Mouse (Mus musculus) CH12.LX (cell line): ENCODE measurements at regions not wholly inside any gene's neighbourhood (a gene's known extent, or its start where the extent isn't known, plus 50 kb on each side); places are given as distances from the start of the nearest gene placed in this dataset.
"Not testable (repeated sequence)": the region's sequence is repeated elsewhere in the genome, so short reads cannot be mapped to it uniquely, and the experiment has no call there.

Experiments used
- DNase-seq: peaks from one replicate; pipeline ENCODE4 v3.0.0-alpha.2; 2013; ENCODE audit errors: extremely low read depth
- H3K27ac ChIP-seq: 2 replicates; pipeline ENCODE4 v1.5.1; 2012; ENCODE audit warnings: low read depth, mild to moderate bottlenecking, control low read depth, moderate library complexity; ENCODE audit not compliant: insufficient read depth
- H3K27me3 ChIP-seq: replicated peaks from 2 replicates; pipeline ENCODE3; 2012; ENCODE audit warnings: inconsistent platforms
- H3K36me3 ChIP-seq, 2 experiments: replicated peaks in 1 of 2; 2 replicates each; pipeline versions ENCODE3 to v1.6.1; 2012; ENCODE audit warnings: inconsistent platforms in 1 of 2, low read length in 1 of 2, mild to moderate bottlenecking in 1 of 2, mixed read lengths in 1 of 2, moderate library complexity in 1 of 2; ENCODE audit not compliant: control insufficient read depth in 1 of 2, insufficient read depth in 1 of 2
- H3K4me1 ChIP-seq, 2 experiments: 2 replicates each; pipeline ENCODE4 v1.6.1; 2012; ENCODE audit warnings: inconsistent platforms in 1 of 2, moderate library complexity in 1 of 2; ENCODE audit not compliant: insufficient read depth in 2 of 2, control insufficient read depth in 1 of 2
- H3K4me2 ChIP-seq: 2 replicates; pipeline ENCODE4 v1.6.1; 2012; ENCODE audit warnings: low read depth, mild to moderate bottlenecking, control low read depth; ENCODE audit not compliant: poor library complexity, insufficient read depth, severe bottlenecking
- H3K4me3 ChIP-seq, 3 experiments: fragments of 150-350 bp in 1 of 3; sonication (generic) in 1 of 3; replicated peaks in 1 of 3; 2 replicates each; pipeline versions ENCODE3 to v1.5.1; 2011 to 2012; ENCODE audit warnings: low read depth in 2 of 3, low read length in 2 of 3, mild to moderate bottlenecking in 2 of 3, moderate library complexity in 2 of 3, control low read depth in 1 of 3, improper control_type of control experiment in 1 of 3, inconsistent platforms in 1 of 3, mixed read lengths in 1 of 3; ENCODE audit not compliant: poor library complexity in 1 of 3
- H3K79me2 ChIP-seq: replicated peaks from 2 replicates; pipeline ENCODE4 v1.6.1; 2012; ENCODE audit warnings: mild to moderate bottlenecking, moderate library complexity; ENCODE audit not compliant: control insufficient read depth, poor library complexity, insufficient read depth, severe bottlenecking; ENCODE audit errors: extremely low read depth
- H3K9ac ChIP-seq: 2 replicates; pipeline ENCODE4 v1.6.1; 2012; ENCODE audit warnings: low read depth, mild to moderate bottlenecking, control low read depth, moderate library complexity; ENCODE audit not compliant: insufficient read depth
- H3K9me3 ChIP-seq: replicated peaks from 2 replicates; pipeline ENCODE3; 2012; ENCODE audit warnings: low read length, inconsistent platforms, mixed read lengths
- BHLHE40 ChIP-seq: IDR thresholded peaks from 2 replicates; pipeline ENCODE4 v1.6.1; 2011; ENCODE audit warnings: mild to moderate bottlenecking, low read depth, low read length, improper control_type of control experiment
- CHD2 ChIP-seq: IDR thresholded peaks from 2 replicates; pipeline ENCODE4 v1.6.1; 2011; ENCODE audit warnings: low read length, improper control_type of control experiment
- ETS1 ChIP-seq: conservative IDR thresholded peaks from 2 replicates; pipeline ENCODE4 v1.6.1; 2012; ENCODE audit warnings: low read depth, mild to moderate bottlenecking, inconsistent platforms, low read length, improper control_type of control experiment, moderate library complexity
- MEF2A ChIP-seq: IDR thresholded peaks from 2 replicates; pipeline ENCODE4 v1.6.1; 2014; ENCODE audit warnings: low read depth, mild to moderate bottlenecking, inconsistent platforms, low read length, improper control_type of control experiment, borderline replicate concordance
- NELFE ChIP-seq: IDR thresholded peaks from 2 replicates; pipeline ENCODE4 v1.6.1; 2011; ENCODE audit warnings: low read depth, low read length, improper control_type of control experiment
- NRF1 ChIP-seq: IDR thresholded peaks from 2 replicates; pipeline ENCODE4 v1.6.1; 2014; ENCODE audit warnings: low read depth, mild to moderate bottlenecking, inconsistent platforms, low read length, improper control_type of control experiment, moderate library complexity
- RAD21 ChIP-seq: IDR thresholded peaks from 2 replicates; pipeline ENCODE4 v1.6.1; 2011; ENCODE audit warnings: low read depth, mild to moderate bottlenecking, low read length, improper control_type of control experiment, moderate library complexity
- ZC3H11A ChIP-seq: IDR thresholded peaks from 2 replicates; pipeline ENCODE4 v1.6.1; 2012; ENCODE audit warnings: low read depth, mild to moderate bottlenecking, inconsistent platforms, low read length, improper control_type of control experiment
- dilution Hi-C: fragments of 300-500 bp; cut with MboI; formaldehyde crosslinking; loops from 2 replicates; pipeline ENCODE4 v1.14.3; 2020; ENCODE audit warnings: low sequenced_read_pairs; ENCODE audit not compliant: extremely low pct_unique_long_range_greater_than_20kb, extremely low pct_ligation_motif_present
- in situ Hi-C: fragments of 300-500 bp; cut with MboI; formaldehyde crosslinking; loops from 3 replicates; pipeline ENCODE4 v1.14.3; 2019; ENCODE audit warnings: low sequenced_read_pairs, low pct_ligation_motif_present, low pct_unique_long_range_greater_than_20kb, mixed read lengths

DNA sequence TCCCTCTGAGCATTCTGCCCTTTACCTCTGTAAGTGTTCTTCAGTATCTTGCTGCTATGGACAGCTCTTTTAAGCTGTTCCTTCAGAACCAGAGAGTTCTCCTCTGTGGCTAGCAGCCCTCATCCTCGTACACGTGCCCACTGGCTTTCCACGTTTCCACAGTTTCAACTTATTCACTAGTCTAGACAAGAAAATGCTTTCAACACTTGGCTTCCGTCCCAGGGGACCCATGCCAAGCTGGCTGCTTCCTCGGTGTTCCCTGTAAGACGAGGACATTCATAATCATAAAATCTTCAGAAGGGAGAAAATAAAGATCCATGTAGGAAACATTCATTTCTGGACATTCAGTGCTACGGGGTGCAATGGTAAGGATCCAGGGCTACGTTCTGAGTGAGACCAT, 101.9 kb upstream of the 4930467E23Rik start:
- Histone ChIP-seq H3K4me1 (no peaks in the 10 kb centered on the region), H3K9me3 (no peaks in the 10 kb centered on the region), H3K36me3 (no peaks in the 10 kb centered on the region), H3K27ac (no peak overlapping the region), H3K27me3 (peaks cover 8% of the 10 kb centered on the region), H3K9ac (no peak overlapping the region), H3K4me2 (no peak overlapping the region), H3K79me2 (no peaks in the 10 kb centered on the region), H3K4me3 (no peak overlapping the region)
- in situ Hi-C loops (no loop called here), dilution Hi-C loops (no loop called here)
- DNase-seq, result no peak
- no peak for TF ChIP-seq ETS1
- TF ChIP-seq RAD21, result no peak
- no peak for TF ChIP-seq BHLHE40
- no peak for TF ChIP-seq ZC3H11A
- no peak for TF ChIP-seq NELFE
- no peak for TF ChIP-seq NRF1
- no peak for TF ChIP-seq MEF2A
- no peak for TF ChIP-seq CHD2

DNA sequence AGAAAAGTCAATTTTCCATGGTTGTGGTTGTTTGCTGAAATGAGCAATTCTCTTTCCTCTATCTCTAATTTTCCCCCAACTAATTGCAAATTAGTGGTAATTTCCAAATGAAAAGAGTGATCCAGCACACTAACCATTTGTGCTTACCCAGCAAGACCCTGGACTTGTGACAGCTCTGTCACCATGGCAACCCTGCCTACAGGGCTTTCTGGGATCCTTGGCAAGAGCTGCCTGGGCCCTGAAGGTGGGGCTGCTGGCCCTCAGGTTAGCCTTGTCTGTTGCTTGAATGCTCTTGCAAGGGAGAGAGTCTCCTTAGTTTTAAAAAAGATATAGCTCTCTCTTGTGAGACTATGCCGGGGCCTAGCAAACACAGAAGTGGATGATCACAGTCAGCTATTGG, 80.8 kb upstream of the 4930467E23Rik start:
- H3K79me2 ChIP-seq, H3K27ac ChIP-seq, dilution Hi-C loops, in situ Hi-C loops, H3K4me3 ChIP-seq, DNase-seq, H3K9ac ChIP-seq, H3K36me3 ChIP-seq, H3K9me3 ChIP-seq, H3K4me1 ChIP-seq, H3K4me2 ChIP-seq: not testable (repeated sequence)
- H3K27me3 ChIP-seq, result peaks cover 30% of the 10 kb centered on the region
